Mouse (Mus musculus): Measurements from ENCODE around the gene Klhdc8b. TPM values are rescaled to one million over a fixed set of nuclear protein-coding genes. Genes with fewer than 3 reads are reported as not detected.

Gene Klhdc8b
- polyA plus RNA-seq (2015; fragmentation: Nextera tagmentation; extraction: Ambion mirVana), result 37.8 and 38.9 TPM in 2 replicates

DNA sequence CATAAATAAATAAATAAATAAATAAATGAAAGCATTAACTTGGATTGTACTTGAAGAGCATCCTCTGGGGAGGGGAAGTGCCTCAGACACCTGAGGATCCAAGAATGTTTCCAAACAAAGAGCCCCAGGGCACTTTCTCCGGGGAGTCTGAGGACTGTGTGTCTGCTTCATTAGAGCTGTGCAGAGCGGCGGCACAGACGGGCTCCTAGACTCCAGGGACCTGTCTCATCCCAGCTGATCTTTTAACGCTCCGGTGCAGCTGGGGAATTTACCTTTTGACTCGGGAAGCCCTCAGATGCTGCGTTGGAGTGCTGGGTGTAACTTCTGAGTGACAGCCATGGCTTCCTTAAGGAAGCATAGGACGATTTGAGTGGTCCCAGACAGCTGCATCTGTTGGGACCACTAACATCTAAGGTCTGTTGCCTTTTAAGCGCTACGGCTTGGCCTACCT, at the start of gene Klhdc8b:
TSS of gene Klhdc8b (minus strand) at position 401 of the 451 bp plus-strand sequence.
- peaks cover 38% of the 10 kb centered on the region for H3K36me3 ChIP-seq
- H3K27ac ChIP-seq, result peak within 1 kb of the TSS; percentile 68
- 0 out of 2 replicates have a peak, but pooled peaks have one; percentile 12 for ATAC-seq (ENCODE audit: low FRiP score, low read depth)
- H3K4me3 ChIP-seq, result peak within 1 kb of the TSS; percentile 88
- H3K9me3 ChIP-seq, result no peaks in the 10 kb centered on the region
- 24% methylated on average over 11 of the region's 11 CpGs for WGBS
- H3K9ac ChIP-seq, result peak within 1 kb of the TSS; percentile 89
- H3K27me3 ChIP-seq, result no peaks in the 10 kb centered on the region
- H3K4me2 ChIP-seq (replicated peaks), result peak within 1 kb of the TSS; percentile 93
- H3K4me1 ChIP-seq, result peaks cover 11% of the 10 kb centered on the region

GRCm38 (mm10) chr9:108508776-108509175, 47.4 kb upstream of the Klhdc8b start:
- Histone ChIP-seq H3K4me3 (peak overlapping the region; percentile 79), H3K36me3 (peaks cover 50% of the 10 kb centered on the region), H3K4me2 (replicated peaks) (peak overlapping the region; percentile 95), H3K27ac (no peak overlapping the region), H3K27me3 (no peaks in the 10 kb centered on the region), H3K9ac (peak overlapping the region; percentile 89), H3K4me1 (peaks cover 15% of the 10 kb centered on the region), H3K9me3 (no peaks in the 10 kb centered on the region)
- 87% methylated on average over 7 of the region's 7 CpGs for WGBS
- ATAC-seq (ENCODE audit: low FRiP score, low read depth), result no peak

- H3K9me3 ChIP-seq, result no peaks in the 10 kb centered on the region
- H3K27me3 ChIP-seq, result no peaks in the 10 kb centered on the region
- H3K9ac ChIP-seq, result peak within 1 kb of the TSS; percentile 89
- peak within 1 kb of the TSS; percentile 95 for H3K4me2 ChIP-seq (replicated peaks)
- H3K36me3 ChIP-seq, result peaks cover 50% of the 10 kb centered on the region
- ATAC-seq (ENCODE audit: low FRiP score, low read depth), result peak; percentile 98
- H3K4me3 ChIP-seq, result peak within 1 kb of the TSS; percentile 79
- H3K4me1 ChIP-seq, result peaks cover 15% of the 10 kb centered on the region
- under 1% methylated on average over 37 of the region's 37 CpGs for whole genome bisulfite sequencing
- peak within 1 kb of the TSS; percentile 70 for H3K27ac ChIP-seq
These were observed 46.4 kb upstream of the Klhdc8b start, which contains the start of gene Qars for GRCm38 (mm10) chr9:108507619-108508434. Gene Qars, plus strand, starts transcription at chr9:108507706.

DNA sequence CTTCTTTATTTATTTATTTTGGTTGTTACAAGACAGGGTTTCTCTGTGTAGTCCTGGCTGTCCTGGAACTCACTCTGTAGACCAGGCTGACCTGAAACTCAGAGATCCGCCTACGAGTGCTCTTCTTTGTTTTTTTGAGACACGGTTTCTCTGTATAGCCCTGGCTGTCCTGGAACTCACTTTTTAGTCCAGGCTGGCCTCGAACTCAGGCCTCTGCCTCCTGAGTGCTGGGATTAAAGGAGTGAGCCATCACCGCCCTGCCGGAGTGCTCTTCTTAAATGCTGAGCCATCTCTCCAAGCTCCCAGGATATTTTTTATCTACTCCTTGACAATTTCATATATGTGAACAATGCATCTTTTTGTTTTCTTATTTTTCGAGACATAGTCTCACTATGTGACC, 45.5 kb upstream of the Klhdc8b start:
- H3K9ac ChIP-seq, result 0 out of 2 replicates have a peak overlapping the region, but pooled peaks have one; percentile 25
- peaks cover 15% of the 10 kb centered on the region for H3K4me1 ChIP-seq
- 89% methylated on average over 7 of the region's 7 CpGs for WGBS
- no peaks in the 10 kb centered on the region for H3K27me3 ChIP-seq
- peak overlapping the region; percentile 95 for H3K4me2 ChIP-seq (replicated peaks)
- no peak overlapping the region for H3K27ac ChIP-seq
- no peak for ATAC-seq (ENCODE audit: low FRiP score, low read depth)
- peak overlapping the region; percentile 79 for H3K4me3 ChIP-seq
- H3K9me3 ChIP-seq, result no peaks in the 10 kb centered on the region
- peaks cover 50% of the 10 kb centered on the region for H3K36me3 ChIP-seq

DNA sequence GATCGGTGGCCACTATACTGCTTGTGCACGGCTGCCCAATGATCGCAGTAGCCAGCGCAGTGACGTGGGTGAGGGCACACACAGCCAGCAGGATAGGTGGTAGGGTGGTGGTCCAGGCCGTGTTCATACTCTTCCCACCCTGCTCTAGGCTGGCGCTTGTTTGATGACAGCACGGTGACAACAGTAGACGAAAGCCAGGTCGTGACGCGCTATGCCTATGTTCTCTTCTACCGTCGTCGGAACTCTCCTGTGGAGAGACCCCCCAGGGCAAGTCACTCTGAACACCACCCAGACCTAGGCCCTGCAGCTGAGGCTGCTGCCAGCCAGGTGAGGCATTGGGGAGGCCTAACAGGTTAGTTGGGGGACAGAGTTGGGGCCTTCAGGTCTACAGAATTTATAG, 38.6 kb upstream of the Klhdc8b start:
- no peak for ATAC-seq (ENCODE audit: low FRiP score, low read depth)
- Histone ChIP-seq H3K9ac (no peak overlapping the region), H3K4me3 (no peak overlapping the region), H3K9me3 (no peaks in the 10 kb centered on the region), H3K27me3 (no peaks in the 10 kb centered on the region), H3K27ac (no peak overlapping the region), H3K36me3 (peaks cover 89% of the 10 kb centered on the region), H3K4me1 (no peaks in the 10 kb centered on the region), H3K4me2 (replicated peaks) (no peak overlapping the region)
- 95% methylated on average over 15 of the region's 15 CpGs for WGBS

DNA sequence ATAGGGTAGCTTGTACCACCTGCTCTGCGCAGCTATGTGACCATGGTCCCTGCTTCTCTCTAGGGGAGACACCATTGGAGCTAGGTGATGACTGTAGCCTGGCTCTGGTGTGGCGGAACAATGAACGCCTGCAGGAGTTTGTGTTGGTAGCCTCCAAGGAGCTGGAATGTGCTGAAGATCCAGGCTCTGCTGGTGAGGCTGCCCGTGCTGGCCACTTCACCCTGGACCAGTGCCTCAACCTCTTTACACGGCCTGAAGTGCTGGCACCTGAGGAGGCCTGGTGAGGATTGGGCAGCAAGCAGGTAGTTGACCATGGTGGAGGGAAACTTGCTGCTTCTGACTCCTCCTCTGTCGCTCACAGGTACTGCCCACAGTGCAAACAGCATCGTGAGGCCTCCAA, 37.9 kb upstream of the Klhdc8b start:
- Histone ChIP-seq H3K27ac (no peak overlapping the region), H3K27me3 (no peaks in the 10 kb centered on the region), H3K4me3 (no peak overlapping the region), H3K4me1 (no peaks in the 10 kb centered on the region), H3K9me3 (no peaks in the 10 kb centered on the region), H3K36me3 (peaks cover 96% of the 10 kb centered on the region), H3K4me2 (replicated peaks) (no peak overlapping the region), H3K9ac (no peak overlapping the region)
- 90% methylated on average over 7 of the region's 7 CpGs for WGBS
- no peak for ATAC-seq (ENCODE audit: low FRiP score, low read depth)

DNA sequence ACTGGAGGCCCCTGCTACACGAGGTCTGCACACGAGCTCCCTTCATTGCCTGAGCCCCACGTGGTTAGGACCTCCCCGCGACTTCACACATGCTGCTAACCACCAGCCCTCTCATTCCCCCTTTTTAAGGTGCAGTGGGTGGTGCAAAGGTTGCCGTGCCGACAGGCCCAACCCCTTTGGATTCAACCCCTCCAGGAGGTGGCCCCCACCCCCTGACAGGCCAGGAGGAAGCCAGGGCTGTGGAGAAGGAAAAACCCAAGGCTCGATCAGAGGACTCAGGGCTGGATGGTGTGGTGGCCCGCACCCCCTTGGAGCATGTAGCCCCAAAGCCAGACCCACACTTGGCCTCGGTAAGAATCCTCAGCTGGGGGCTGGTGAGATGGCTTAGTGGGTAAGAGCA, 33.5 kb upstream of the Klhdc8b start:
- WGBS, result 83% methylated on average over 10 of the region's 10 CpGs
- no peak for ATAC-seq (ENCODE audit: low FRiP score, low read depth)
- H3K27ac ChIP-seq, result no peak overlapping the region
- H3K9me3 ChIP-seq, result no peaks in the 10 kb centered on the region
- H3K36me3 ChIP-seq, result peaks cover 81% of the 10 kb centered on the region
- peaks cover 22% of the 10 kb centered on the region for H3K4me1 ChIP-seq
- no peak overlapping the region for H3K4me2 ChIP-seq (replicated peaks)
- H3K27me3 ChIP-seq, result no peaks in the 10 kb centered on the region
- no peak overlapping the region for H3K4me3 ChIP-seq
- no peak overlapping the region for H3K9ac ChIP-seq

DNA sequence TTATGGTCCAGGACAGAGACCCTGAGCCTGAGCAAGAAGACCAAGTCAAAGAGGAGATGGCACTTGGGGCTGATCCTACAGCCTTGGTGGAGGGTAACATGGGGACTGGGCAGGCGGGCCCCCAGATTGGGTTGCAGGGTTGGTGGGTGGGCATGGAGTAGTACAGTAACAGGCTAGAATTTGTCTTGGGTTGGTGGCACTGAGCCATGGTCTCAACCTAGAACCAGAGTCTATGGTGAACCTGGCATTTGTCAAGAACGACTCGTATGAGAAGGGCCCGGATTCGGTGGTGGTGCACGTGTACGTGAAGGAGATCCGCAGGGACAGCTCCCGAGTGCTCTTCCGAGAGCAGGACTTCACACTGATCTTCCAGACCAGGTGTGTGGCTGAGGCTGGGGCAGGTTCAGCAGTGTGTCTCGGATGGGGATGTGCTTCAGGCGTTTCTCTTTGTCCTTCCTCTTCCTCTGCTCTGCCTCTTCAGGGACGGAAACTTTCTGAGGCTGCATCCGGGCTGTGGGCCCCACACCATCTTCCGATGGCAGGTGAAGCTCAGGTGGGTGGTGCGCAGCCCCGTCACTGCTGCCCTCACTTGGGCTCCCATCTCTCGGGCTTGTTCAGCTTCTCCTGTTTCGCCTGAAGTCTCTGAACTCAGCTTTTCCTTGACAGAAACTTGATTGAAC, 32.9 kb upstream of the Klhdc8b start:
- Histone ChIP-seq H3K4me1 (peaks cover 26% of the 10 kb centered on the region), H3K9me3 (no peaks in the 10 kb centered on the region), H3K27ac (no peak overlapping the region), H3K4me2 (replicated peaks) (no peak overlapping the region), H3K27me3 (no peaks in the 10 kb centered on the region), H3K9ac (no peak overlapping the region), H3K4me3 (no peak overlapping the region), H3K36me3 (peaks cover 81% of the 10 kb centered on the region)
- ATAC-seq (ENCODE audit: low FRiP score, low read depth), result no peak
- WGBS, result 93% methylated on average over 19 of the region's 19 CpGs

DNA sequence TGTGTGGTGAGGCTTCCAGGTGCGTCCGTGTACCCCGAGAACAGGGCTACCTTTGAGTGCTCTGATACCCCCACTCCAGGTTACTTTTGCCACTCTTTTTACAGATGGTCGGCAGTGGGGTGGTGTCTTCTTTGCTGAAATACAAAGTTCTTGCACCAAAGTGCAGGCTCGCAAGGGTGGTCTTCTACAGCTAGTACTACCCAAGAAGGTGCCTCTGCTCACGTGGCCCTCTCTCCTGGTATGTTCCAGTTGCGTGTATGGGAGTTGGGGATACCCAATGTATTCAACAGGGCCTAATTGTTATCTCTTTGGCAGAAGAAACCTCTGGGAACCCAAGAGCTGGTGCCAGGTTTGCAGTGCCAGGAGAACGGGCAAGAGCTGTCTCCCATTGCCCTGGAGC, 31.9 kb upstream of the Klhdc8b start:
- Histone ChIP-seq H3K4me2 (replicated peaks) (no peak overlapping the region), H3K27ac (no peak overlapping the region), H3K4me1 (peaks cover 26% of the 10 kb centered on the region), H3K9me3 (no peaks in the 10 kb centered on the region), H3K27me3 (no peaks in the 10 kb centered on the region), H3K36me3 (peaks cover 81% of the 10 kb centered on the region), H3K4me3 (no peak overlapping the region), H3K9ac (no peak overlapping the region)
- WGBS, result 97% methylated on average over 8 of the region's 8 CpGs
- no peak for ATAC-seq (ENCODE audit: low FRiP score, low read depth)

- Histone ChIP-seq H3K9ac (peak overlapping the region; percentile 97), H3K27me3 (no peaks in the 10 kb centered on the region), H3K27ac (no peak overlapping the region), H3K4me2 (replicated peaks) (peak overlapping the region; percentile 95), H3K9me3 (no peaks in the 10 kb centered on the region), H3K36me3 (peaks cover 81% of the 10 kb centered on the region), H3K4me3 (peak overlapping the region; percentile 98), H3K4me1 (peaks cover 26% of the 10 kb centered on the region)
- 87% methylated on average over 16 of the region's 16 CpGs for WGBS
- no peak for ATAC-seq (ENCODE audit: low FRiP score, low read depth)
These were observed 30.8 kb upstream of the Klhdc8b start for GRCm38 (mm10) chr9:108492043-108492750.

- WGBS, result 7% methylated on average over 12 of the region's 12 CpGs
- H3K36me3 ChIP-seq, result peaks cover 81% of the 10 kb centered on the region
These were observed 29.9 kb upstream of the Klhdc8b start for GRCm38 (mm10) chr9:108491286-108491580.

More at GRCm38 (mm10) chr9:108491286-108491580, 29.9 kb upstream of the Klhdc8b start:
- ATAC-seq (ENCODE audit: low FRiP score, low read depth), result no peak
- Histone ChIP-seq H3K4me2 (replicated peaks) (peak overlapping the region; percentile 95), H3K4me1 (peaks cover 26% of the 10 kb centered on the region), H3K4me3 (peak overlapping the region; percentile 98), H3K27me3 (no peaks in the 10 kb centered on the region), H3K27ac (peak overlapping the region; percentile 95), H3K9me3 (no peaks in the 10 kb centered on the region), H3K9ac (peak overlapping the region; percentile 97)
